Comparison of ENCODE assay signal across 11 mouse cellular contexts in genomic region chr4:129614093-129614492, GRCm38 (mm10). TPM values are rescaled to one million over a fixed set of nuclear protein-coding genes. Genes with fewer than 3 reads are reported as not detected.
DNase-seq lines count a peak whose midpoint lies in the region; ATAC-seq and TF ChIP-seq lines count a peak whose summit lies in the region.
"Had no signal": no experiment of that assay in that cellular context is flagged by ENCODE, and none has a peak within 500 bp of the region (broad histone marks: within the 10 kb centered on the region; RNA-seq: fewer than 3 reads in every experiment).

Gene Dcdc2b (minus strand): TSS chr4:129614257.

- H3K4me2 ChIP-seq in heart, embryonic 14.5 days (ENCODE audit: low read length) = no peak within 1 kb of the TSS
- H3K4me2 ChIP-seq: liver, embryonic 13.5 days had no signal

- TF ChIP-seq EP300 in MEL (IDR thresholded peaks at IDR 0.05; ENCODE audit: low read depth in 1 of 2, low read length in 2 of 2) = no peak

- TF ChIP-seq RAD21 in MEL (IDR thresholded peaks at IDR 0.05; ENCODE audit: low read depth, low read length) = no peak

- peaks cover 8 to 16% of the 10 kb centered on the region in 2 experiments; a peak in 3 of 4 replicates for H3K4me1 ChIP-seq in heart, embryonic 14.5 days (ENCODE audit: control insufficient read depth in 2 of 2, insufficient read depth in 2 of 2, low read length in 2 of 2)
- no peaks in the 10 kb centered on the region for H3K4me1 ChIP-seq in MEL (ENCODE audit: control insufficient read depth in 1 of 2, insufficient read depth in 2 of 2, low read length in 2 of 2)
- H3K4me1 ChIP-seq in lung, adult 2 months (ENCODE audit: control insufficient read depth, insufficient read depth, low read length) = no peaks in the 10 kb centered on the region

- intact Hi-C loops in heart, postnatal 25 days (cut with DNase I) = no loop called here

- no peak within 1 kb of the TSS for H3K9ac ChIP-seq in heart, embryonic 14.5 days (ENCODE audit: low read length)
- H3K9ac ChIP-seq in MEL (ENCODE audit: control insufficient read depth, low read depth, low read length, poor library complexity, severe bottlenecking) = no peak within 1 kb of the TSS
- H3K9ac ChIP-seq: liver, embryonic 13.5 days had no signal

- no peak within 1 kb of the TSS for H3K4me3 ChIP-seq in heart, embryonic 14.5 days (ENCODE audit: control insufficient read depth in 1 of 2, insufficient read depth in 1 of 2, low read depth in 1 of 2, low read length in 2 of 2)
- no peak within 1 kb of the TSS for H3K4me3 ChIP-seq in MEL (ENCODE audit: control insufficient read depth in 1 of 2, insufficient read depth in 1 of 2, low read depth in 2 of 2, low read length in 2 of 2)
- no peak within 1 kb of the TSS for H3K4me3 ChIP-seq in lung, adult 2 months (replicated peaks; ENCODE audit: extremely low read depth, low read depth, low read length)
- H3K4me3 ChIP-seq: liver, embryonic 13.5 days had no signal

- TF ChIP-seq POLR2A in MEL (IDR thresholded peaks at IDR 0.05; ENCODE audit: control insufficient read depth in 1 of 2, insufficient read depth in 1 of 2, low read depth in 1 of 2, low read length in 2 of 2, poor library complexity in 1 of 2) = no peak
- TF ChIP-seq POLR2A in lung, adult 2 months (IDR thresholded peaks at IDR 0.05; ENCODE audit: borderline replicate concordance, extremely low read depth, low read depth, low read length) = no peak

- peaks cover 4% of the 10 kb centered on the region; the same call in 1 of the 2 replicates for H3K79me2 ChIP-seq in MEL (ENCODE audit: control insufficient read depth, insufficient read depth, low read length, poor library complexity)

- WGBS in heart, embryonic 14.5 days = 71% methylated on average over 6 of the region's 6 CpGs
- 63% methylated on average over 6 of the region's 6 CpGs for WGBS in lung, adult 2 months

- H3K27ac ChIP-seq in heart, embryonic 14.5 days (replicated peaks in 1 of 2; ENCODE audit: control insufficient read depth in 1 of 2, insufficient read depth in 1 of 2, low read depth in 2 of 2, low read length in 2 of 2) = 0 out of 4 replicates have a peak within 1 kb of the TSS, but pooled peaks have one; percentile 14 to 39
- H3K27ac ChIP-seq in MEL (ENCODE audit: control insufficient read depth, low read depth, low read length) = no peak within 1 kb of the TSS
- H3K27ac ChIP-seq: liver, embryonic 13.5 days; stomach, postnatal 0 days had no signal

- H3K27me3 ChIP-seq in heart, embryonic 14.5 days (ENCODE audit: control insufficient read depth, insufficient read depth, low read length) = no peaks in the 10 kb centered on the region
- H3K27me3 ChIP-seq in MEL (ENCODE audit: control insufficient read depth in 1 of 2, insufficient read depth in 2 of 2, low read length in 2 of 2) = no peaks in the 10 kb centered on the region
- H3K27me3 ChIP-seq: liver, embryonic 13.5 days had no signal

- DNase-seq in heart, postnatal 25 days (ENCODE audit: low spot score) = no peak
- DNase-seq in MEL (ENCODE audit: low read depth, low spot score) (peak; percentile 41), NIH3T3 (ENCODE audit: low read depth) (peak; percentile 31)
- DNase-seq in lung, adult 2 months = peak; percentile 62
- no peak for DNase-seq in right cerebral cortex, postnatal 25 days
- DNase-seq: kidney, adult 9 months; liver, embryonic 13.5 days; right cerebral cortex, postnatal 4 days had no signal

- ATAC-seq in heart, embryonic 14.5 days (ENCODE audit: insufficient number of reproducible peaks, insufficient read depth, low FRiP score, low read depth) = no peak
- ATAC-seq in inflammation-experienced regulatory T-cells, adult 6 months = no peak

- H3K36me3 ChIP-seq in heart, embryonic 14.5 days (ENCODE audit: control insufficient read depth, insufficient read depth, low read length) = peaks cover 23% of the 10 kb centered on the region
- no peaks in the 10 kb centered on the region; a peak in 2 of 4 replicates for H3K36me3 ChIP-seq in MEL (ENCODE audit: control insufficient read depth in 1 of 2, insufficient read depth in 2 of 2, low read length in 2 of 2)

- H3K9me3 ChIP-seq in heart, embryonic 14.5 days (ENCODE audit: control insufficient read depth, low read length) = no peaks in the 10 kb centered on the region
- no peaks in the 10 kb centered on the region for H3K9me3 ChIP-seq in MEL (replicated peaks; ENCODE audit: insufficient read depth, low read length)
- H3K9me3 ChIP-seq: liver, embryonic 13.5 days had no signal

- TF ChIP-seq CTCF in MEL (IDR thresholded peaks at IDR 0.05 in 2 of 3, conservative IDR thresholded peaks at IDR 0.05 in 1 of 3; ENCODE audit: control insufficient read depth in 1 of 3, insufficient read depth in 1 of 3, low read depth in 2 of 3, low read length in 3 of 3, poor library complexity in 1 of 3, severe bottlenecking in 1 of 3) = no peak
- TF ChIP-seq CTCF in lung, adult 2 months (IDR thresholded peaks at IDR 0.05; ENCODE audit: insufficient read depth, low read length) = no peak

TF ChIP-seq in MEL, 35 proteins besides CTCF, POLR2A, EP300 and RAD21:
- no peak for TF ChIP-seq MXI1 (IDR thresholded peaks at IDR 0.05; ENCODE audit: low read depth, low read length)
- no peak for TF ChIP-seq POLR2AphosphoS5 (IDR thresholded peaks at IDR 0.05; ENCODE audit: borderline replicate concordance, low read depth, low read length)
- TF ChIP-seq POLR2AphosphoS2 (IDR thresholded peaks at IDR 0.05; ENCODE audit: low read length) = peak; percentile 41

RNA-seq across cellular contexts. Expression of gene Dcdc2b, which starts in this region (rescaled TPM):
- polyA plus RNA-seq in heart, embryonic 14.5 days (2014; fragmentation: Nextera tagmentation; extraction: Ambion mirVana) = 1.1 and 2.6 TPM in 2 replicates
- total RNA-seq in heart, postnatal 25 days (2021) = 1 to 10 TPM in 1 of 2 experiments, under 1 TPM in 1; 0.61 to 1.5 TPM
- 0.26 TPM in 1 of 2 replicates, not detected in the other for total RNA-seq in MEL (2012; rRNA removed)
- polyA plus RNA-seq in MEL (2012; ENCODE audit: insufficient read depth in 1 of 2, insufficient read length in 2 of 2, low read depth in 1 of 2, low replicate concordance in 2 of 2, missing spikeins in 1 of 2) = 1 to 10 TPM in 1 of 2 experiments, not detected in 1; 1.3 TPM
- 16.0 and 17.8 TPM in 2 replicates for polyA plus RNA-seq in lung, adult 2 months (2012; rRNA removed)
- polyA plus RNA-seq in inflammation-experienced regulatory T-cells, adult 6 months (2017; shearing (Covaris generic)) = 1 to 10 TPM; 2.1 to 5.3 (median 4.3) TPM

Comparison
In these comparisons a context has a peak if more than half of its experiments do, and no peak if none do; other contexts are left out.
1. DNase-seq: peak in MEL (single experiment), NIH3T3 (single experiment) and lung, adult 2 months (single experiment); none in heart, postnatal 25 days (single experiment) and right cerebral cortex, postnatal 25 days (single experiment).